Mouse (Mus musculus): Measurements from ENCODE around the gene Swi5. TPM values are rescaled to one million over a fixed set of nuclear protein-coding genes. Genes with fewer than 3 reads are reported as not detected.

The Swi5 gene
- polyA plus RNA-seq, 1 experiment from 2014 or later, result 462 TPM

DNA sequence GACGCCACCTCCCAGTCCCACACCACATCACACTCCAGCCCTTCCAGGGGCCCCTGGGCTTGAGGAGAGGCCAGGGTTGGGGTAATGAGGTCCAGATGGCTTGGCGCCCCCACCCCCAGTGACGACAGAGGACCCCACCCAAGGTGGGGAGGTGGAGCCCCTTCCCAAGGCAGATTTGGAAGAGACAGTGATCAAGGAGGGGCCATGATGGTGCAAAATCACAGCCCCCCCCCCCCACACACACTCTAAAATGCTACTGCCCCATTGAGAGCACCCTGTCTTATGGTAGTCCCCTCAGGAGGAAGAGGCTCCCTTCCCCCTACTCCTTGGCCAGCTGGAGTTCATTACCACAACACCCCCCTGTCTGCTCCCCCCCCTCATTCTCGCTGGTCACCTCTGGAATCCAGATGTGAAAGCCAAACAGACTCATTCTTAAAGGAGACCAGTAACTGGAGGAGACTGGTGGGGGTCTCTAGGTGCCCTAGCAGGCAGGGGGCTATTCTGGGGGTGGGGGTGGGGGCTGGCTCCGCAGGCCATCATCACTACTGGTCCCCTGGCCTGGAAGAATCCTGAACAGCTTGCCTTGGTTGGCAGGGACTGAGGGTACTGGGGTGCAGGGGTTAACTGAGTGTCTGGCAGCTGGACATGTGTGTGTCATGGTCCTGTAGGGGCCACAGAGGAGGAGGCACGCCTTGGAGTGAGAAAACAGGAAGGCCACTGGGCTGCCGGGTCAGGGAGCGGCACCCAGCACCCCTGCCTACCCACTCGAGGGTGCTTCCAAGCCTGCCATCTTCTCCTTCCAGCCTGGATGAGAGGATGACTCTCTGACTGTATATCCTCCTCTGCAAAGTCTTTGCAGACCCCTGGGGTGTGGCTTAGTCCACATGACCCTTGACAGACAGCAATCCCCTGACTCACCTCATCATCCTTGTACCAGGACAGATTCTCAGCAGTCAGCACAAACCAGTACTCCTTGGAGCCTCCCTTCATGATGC is 32.0 kb upstream of the Swi5 start:
- 17% methylated on average over 9 of the region's 9 CpGs for WGBS
- H3K36me3 ChIP-seq, result peaks cover 11% of the 10 kb centered on the region
- peak overlapping the region; percentile 99 for H3K27ac ChIP-seq (replicated peaks)
- ATAC-seq (ENCODE audit: insufficient number of reproducible peaks, low FRiP score, low TSS enrichment, low read depth), result peak; percentile 51
- H3K9me3 ChIP-seq (replicated peaks), result no peaks in the 10 kb centered on the region
- no peak overlapping the region for H3K9ac ChIP-seq
- peaks cover 67% of the 10 kb centered on the region for H3K4me1 ChIP-seq
- peak overlapping the region; percentile 61 for H3K4me2 ChIP-seq (replicated peaks)
- H3K4me3 ChIP-seq (replicated peaks), result peak overlapping the region; percentile 53; the same call in 1 of the 2 replicates
- H3K27me3 ChIP-seq, result no peaks in the 10 kb centered on the region

DNA sequence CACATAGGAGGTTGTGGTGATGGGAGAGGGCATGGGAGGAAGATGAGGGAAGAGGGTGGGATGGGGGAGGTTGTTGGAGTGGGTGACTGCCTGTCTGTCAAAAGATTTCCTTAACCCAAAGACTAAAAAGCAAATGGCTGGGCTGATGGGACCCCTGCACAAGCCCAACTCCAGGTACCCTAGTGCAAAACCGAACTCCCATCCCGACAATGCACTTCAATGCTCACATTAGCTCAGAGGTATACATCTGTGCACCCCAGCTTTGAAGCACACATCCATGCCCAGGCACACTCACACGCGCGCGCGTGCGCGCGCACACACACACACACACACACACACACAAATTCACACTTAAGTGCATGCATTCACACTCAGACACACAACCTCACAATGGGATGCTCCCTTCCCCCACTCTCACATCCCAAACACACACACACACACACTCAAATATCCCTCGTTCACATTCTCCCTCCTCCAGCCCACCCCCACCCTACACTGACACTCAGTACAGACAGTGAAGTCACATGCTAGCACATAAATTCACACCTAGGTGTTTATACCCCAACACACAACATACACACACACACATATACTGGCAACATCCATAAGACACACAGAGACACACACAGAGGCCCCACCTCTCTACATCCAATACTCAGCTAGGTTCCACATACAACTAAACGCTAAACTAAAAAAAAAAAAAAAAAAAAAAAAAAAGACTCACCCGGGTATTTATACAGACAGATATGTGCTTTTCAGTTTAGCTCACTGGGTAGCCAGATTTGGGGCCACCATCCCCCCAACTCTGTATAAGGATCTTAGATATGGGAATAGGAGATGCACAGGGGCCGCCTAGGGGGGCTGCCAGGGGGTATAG is 31.1 kb upstream of the Swi5 start:
- peak overlapping the region; percentile 61 for H3K4me2 ChIP-seq (replicated peaks)
- H3K9ac ChIP-seq, result peak overlapping the region; percentile 54
- H3K27ac ChIP-seq (replicated peaks), result peak overlapping the region; percentile 99
- WGBS, result 40% methylated on average over 14 of the region's 14 CpGs
- H3K4me1 ChIP-seq, result peaks cover 69% of the 10 kb centered on the region
- H3K27me3 ChIP-seq, result no peaks in the 10 kb centered on the region
- H3K4me3 ChIP-seq (replicated peaks), result peak overlapping the region; percentile 53
- H3K36me3 ChIP-seq, result peaks cover 15% of the 10 kb centered on the region
- ATAC-seq (ENCODE audit: insufficient number of reproducible peaks, low FRiP score, low TSS enrichment, low read depth), result no peak
- no peaks in the 10 kb centered on the region for H3K9me3 ChIP-seq (replicated peaks)

DNA sequence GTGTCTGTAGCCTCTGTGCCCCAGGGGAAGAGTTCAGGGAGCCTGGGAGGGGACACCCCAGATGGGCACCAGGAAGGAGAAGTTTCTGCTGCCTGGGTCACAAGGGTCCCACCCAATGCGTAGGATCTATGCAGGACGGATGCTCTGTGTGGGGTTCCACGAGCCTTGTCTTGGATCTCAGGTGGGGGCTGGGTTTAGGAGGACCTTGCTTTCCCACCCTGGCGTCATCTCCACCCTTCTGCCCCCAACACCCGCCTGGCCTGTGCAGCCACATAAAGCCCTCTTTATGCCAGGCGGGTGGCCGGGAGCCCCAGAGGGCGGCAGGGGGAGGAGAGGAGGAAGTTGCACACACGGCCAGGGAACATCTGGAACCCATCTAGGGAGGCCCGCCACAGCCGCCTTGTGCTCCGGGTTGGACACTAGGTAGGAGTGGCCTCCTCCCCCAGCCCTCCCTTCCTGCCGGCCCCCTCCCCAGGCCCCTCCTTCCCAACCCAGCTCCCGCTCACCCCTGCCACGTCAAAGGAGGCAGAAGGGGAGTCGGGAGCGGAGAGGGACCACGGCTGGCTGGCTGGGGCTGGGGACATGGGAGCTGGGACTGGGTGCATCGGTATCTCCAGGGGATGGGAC is 30.0 kb upstream of the Swi5 start:
- Histone ChIP-seq H3K4me2 (replicated peaks) (peak overlapping the region; percentile 61), H3K4me1 (peaks cover 69% of the 10 kb centered on the region), H3K4me3 (replicated peaks) (peak overlapping the region; percentile 53), H3K27me3 (no peaks in the 10 kb centered on the region), H3K9me3 (replicated peaks) (no peaks in the 10 kb centered on the region), H3K36me3 (peaks cover 7% of the 10 kb centered on the region), H3K9ac (peak overlapping the region; percentile 54), H3K27ac (replicated peaks) (peak overlapping the region; percentile 99)
- 7% methylated on average over 18 of the region's 19 CpGs for WGBS
- peak; percentile 87 for ATAC-seq (ENCODE audit: insufficient number of reproducible peaks, low FRiP score, low TSS enrichment, low read depth)

DNA sequence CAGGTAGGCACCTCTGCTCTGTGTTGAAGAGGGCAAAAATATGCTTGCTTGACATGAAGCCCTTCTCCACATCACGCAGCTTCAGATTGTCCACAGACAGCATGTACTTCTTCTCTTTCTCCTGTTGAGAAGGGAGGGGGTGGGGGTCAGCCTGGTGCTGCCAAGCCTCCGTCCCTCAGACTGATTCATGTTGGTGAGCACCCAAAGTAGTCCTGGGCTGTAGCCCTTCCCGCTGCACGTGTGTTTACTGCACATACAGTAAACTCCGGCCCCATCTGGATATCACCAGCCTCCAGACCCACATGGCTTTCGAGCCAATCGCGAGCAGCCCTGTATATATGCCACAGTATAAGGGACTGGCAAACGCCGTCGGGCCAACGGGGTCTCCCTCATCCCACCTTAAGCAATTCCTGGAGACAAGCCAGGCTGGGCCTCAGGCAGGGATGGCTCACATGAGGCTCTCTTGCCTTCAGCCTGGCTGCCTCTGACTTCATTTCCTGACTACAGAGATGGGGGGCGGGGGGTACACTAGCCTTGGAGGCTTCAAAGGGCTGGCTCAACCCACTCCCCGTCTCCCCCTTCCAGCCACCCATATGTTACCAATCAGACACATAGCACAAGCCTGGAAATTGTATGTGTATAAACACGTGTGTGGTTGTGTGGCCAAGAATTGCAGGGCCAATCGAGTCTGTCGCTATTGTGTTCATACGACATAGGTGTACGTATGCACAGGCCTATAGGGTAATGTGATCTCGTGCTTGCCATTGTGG is 29.2 kb upstream of the Swi5 start:
- 31% methylated on average over 20 of the region's 20 CpGs for WGBS
- Histone ChIP-seq H3K4me3 (replicated peaks) (peak overlapping the region; percentile 53; the same call in 1 of the 2 replicates), H3K9me3 (replicated peaks) (no peaks in the 10 kb centered on the region), H3K27me3 (no peaks in the 10 kb centered on the region), H3K9ac (no peak overlapping the region), H3K27ac (replicated peaks) (peak overlapping the region; percentile 99), H3K4me1 (peaks cover 68% of the 10 kb centered on the region), H3K36me3 (0 out of 2 replicates have a peak, but pooled peaks cover 5% of the 10 kb centered on the region), H3K4me2 (replicated peaks) (peak overlapping the region; percentile 61)
- peak; percentile 72 for ATAC-seq (ENCODE audit: insufficient number of reproducible peaks, low FRiP score, low TSS enrichment, low read depth)

DNA sequence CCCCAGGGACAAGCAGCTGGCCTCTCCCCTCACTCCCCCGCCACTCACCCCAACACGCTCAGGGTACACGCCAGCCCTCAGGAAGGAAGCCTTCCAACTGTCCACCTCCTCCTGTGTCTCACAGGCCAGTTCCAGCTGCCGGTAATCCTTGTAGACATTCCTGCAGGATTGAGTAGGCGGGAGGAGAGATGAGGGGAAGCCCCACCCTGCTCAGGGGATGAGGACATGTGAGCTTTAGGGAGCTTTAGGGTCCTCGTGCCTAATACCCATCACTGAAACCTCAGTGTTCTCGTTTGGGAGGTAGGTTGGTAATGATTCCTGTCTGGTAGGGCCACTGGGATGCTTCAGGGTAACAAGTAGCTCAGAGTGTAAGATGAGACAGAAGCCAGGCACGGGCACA is 27.9 kb upstream of the Swi5 start:
- Histone ChIP-seq H3K4me1 (peaks cover 73% of the 10 kb centered on the region), H3K4me3 (replicated peaks) (no peak overlapping the region), H3K27ac (replicated peaks) (peak overlapping the region; percentile 99), H3K27me3 (no peaks in the 10 kb centered on the region), H3K9ac (peak overlapping the region; percentile 6; the same call in 1 of the 2 replicates), H3K9me3 (replicated peaks) (no peaks in the 10 kb centered on the region), H3K36me3 (0 out of 2 replicates have a peak, but pooled peaks cover 5% of the 10 kb centered on the region), H3K4me2 (replicated peaks) (peak overlapping the region; percentile 8; the same call in 1 of the 2 replicates)
- no peak for ATAC-seq (ENCODE audit: insufficient number of reproducible peaks, low FRiP score, low TSS enrichment, low read depth)
- WGBS, result 8% methylated on average over 8 of the region's 8 CpGs

DNA sequence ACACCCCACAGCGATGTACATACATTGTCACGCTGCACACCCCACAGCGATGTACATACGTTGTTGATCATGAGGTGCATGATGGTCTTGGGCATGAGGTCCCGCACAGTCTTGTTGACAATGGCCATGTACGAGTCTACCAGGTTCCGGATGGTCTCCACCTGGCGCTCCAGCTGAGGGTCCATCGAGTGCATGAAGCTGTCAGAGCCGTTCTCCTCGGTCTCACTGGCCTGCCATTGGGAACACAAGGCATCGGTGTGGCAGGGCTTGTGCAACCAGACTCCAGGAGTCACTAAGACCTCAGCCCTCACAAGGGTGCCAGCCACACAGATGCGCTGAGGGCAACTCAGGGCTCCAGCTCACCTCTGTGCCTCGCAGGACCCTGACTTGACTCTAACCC is 27.0 kb upstream of the Swi5 start:
- Histone ChIP-seq H3K4me1 (peaks cover 73% of the 10 kb centered on the region), H3K9ac (no peak overlapping the region), H3K9me3 (replicated peaks) (no peaks in the 10 kb centered on the region), H3K27ac (replicated peaks) (peak overlapping the region; percentile 99), H3K27me3 (no peaks in the 10 kb centered on the region), H3K36me3 (peaks cover 9% of the 10 kb centered on the region), H3K4me3 (replicated peaks) (no peak overlapping the region), H3K4me2 (replicated peaks) (no peak overlapping the region)
- WGBS, result 90% methylated on average over 14 of the region's 14 CpGs
- ATAC-seq (ENCODE audit: insufficient number of reproducible peaks, low FRiP score, low TSS enrichment, low read depth), result no peak

DNA sequence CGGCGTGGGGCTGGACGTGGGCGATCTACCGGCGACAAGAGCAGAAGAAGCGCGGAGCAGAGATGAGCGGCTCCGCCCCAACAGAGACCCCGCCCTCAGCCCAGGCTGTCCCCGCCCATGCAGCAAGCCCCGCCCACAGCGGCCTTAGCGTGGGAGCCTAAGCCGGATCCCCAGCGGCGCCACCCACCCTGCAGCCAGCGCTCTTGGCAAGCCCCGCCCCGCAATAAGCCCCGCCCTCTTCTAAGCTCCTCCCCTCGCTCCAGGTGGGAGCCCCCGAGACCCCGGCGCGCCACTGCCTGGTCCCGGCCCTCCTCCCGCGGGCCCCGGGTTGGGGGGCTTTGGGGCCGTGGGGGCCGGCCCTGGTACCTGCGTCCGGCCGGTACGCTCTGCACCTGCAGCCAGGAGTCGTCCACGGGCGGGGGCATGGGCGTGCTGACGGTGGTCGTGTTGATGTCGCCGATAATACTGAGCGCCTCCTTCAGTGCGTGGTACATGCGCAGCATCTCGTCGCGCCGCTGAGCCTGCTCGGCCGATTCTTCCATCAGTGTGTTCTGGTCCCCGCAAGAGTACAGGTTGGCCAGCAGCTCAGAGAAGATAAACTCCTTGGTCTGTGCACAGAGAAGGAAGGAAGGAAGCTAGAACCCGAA is 24.6 kb upstream of the Swi5 start:
- Histone ChIP-seq H3K4me1 (peaks cover 68% of the 10 kb centered on the region), H3K9ac (peak overlapping the region; percentile 62), H3K27ac (replicated peaks) (peak overlapping the region; percentile 75), H3K27me3 (no peaks in the 10 kb centered on the region), H3K9me3 (replicated peaks) (no peaks in the 10 kb centered on the region), H3K4me3 (replicated peaks) (peak overlapping the region; percentile 70), H3K4me2 (replicated peaks) (peak overlapping the region; percentile 99), H3K36me3 (peaks cover 33% of the 10 kb centered on the region)
- peak; percentile 75 for ATAC-seq (ENCODE audit: insufficient number of reproducible peaks, low FRiP score, low TSS enrichment, low read depth)
- WGBS, result 4% methylated on average over 49 of the region's 56 CpGs

DNA sequence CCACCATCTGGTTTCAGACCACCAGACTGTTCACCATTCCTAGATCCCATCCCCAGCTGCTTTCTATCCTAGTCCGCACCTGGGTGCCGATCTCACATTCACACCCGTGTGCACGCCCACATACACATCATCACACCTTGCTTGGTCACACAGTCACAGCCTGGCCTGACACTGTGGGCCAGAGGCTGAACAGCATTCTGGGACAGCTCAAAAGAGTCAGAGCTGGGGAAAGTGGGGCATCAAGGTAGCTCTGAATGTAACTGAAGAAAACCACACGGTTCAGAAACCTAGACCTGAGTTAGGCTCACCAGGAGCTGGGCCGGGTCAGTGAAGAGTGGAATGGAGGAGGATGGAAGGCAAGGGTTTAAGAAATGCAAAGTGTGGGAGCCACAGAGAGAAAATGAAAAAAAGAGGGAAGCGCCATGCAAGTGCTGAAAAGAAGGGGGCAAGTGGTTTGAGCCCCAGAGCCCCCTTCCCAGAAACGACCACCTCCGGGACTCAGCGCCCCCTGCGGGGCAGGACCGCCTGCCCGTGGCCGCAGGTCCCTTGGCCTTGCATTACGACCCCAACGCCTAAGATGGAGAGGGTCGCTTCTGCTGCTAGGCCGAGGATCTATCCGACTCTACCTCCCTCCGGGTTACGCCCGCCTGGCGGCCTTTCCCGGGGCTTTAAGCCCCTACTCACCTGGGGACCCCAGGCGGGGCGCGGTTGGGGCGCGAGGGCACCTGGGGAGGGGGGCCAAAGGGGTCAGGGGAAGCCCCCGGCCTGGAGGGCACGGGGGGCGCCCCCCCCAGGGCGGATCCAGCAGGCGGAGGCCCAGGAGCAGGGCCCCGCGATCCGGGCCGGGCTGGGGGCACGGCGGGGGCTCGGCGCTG is 23.8 kb upstream of the Swi5 start:
- Histone ChIP-seq H3K4me1 (peaks cover 60% of the 10 kb centered on the region), H3K9me3 (replicated peaks) (no peaks in the 10 kb centered on the region), H3K36me3 (peaks cover 40% of the 10 kb centered on the region), H3K4me2 (replicated peaks) (peak overlapping the region; percentile 99), H3K4me3 (replicated peaks) (peak overlapping the region; percentile 70), H3K27me3 (no peaks in the 10 kb centered on the region), H3K9ac (peak overlapping the region; percentile 62), H3K27ac (replicated peaks) (peak overlapping the region; percentile 75)
- WGBS, result 8% methylated on average over 37 of the region's 42 CpGs
- no peak for ATAC-seq (ENCODE audit: insufficient number of reproducible peaks, low FRiP score, low TSS enrichment, low read depth)

DNA sequence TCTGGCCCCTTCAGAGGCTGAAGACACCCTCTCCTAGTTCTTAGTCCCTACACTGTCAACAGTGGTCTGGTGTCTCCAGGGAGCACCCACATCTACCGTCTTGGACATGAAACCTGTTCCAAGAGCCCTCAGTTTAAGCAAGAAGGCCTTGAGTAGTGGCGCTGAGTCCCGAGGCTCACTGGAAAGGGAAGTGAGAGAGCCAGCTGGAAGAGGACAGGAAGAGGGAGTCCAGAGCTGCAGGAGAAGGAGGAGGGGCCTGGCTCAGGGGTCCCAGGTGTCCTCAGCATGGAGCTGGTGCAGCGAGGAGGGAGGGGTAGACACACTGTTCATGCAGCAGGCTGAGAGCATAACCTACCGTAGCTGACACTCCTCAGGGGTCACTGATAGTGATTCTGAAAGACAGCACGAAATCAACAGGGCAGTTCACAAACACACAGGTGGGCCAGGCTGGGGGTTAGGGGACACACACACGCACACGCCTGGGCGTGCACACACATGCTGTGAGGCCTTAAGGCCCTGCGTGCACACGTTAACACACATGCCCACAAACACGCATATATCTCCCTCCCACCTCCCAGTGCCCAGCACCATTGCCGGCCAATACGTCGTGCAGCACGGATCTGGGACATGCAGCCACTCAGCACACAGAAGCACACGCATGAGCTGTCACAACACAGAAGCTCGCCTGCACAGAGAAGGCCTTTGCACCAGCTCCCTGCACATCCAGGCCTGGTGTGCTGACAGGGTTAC is 22.4 kb upstream of the Swi5 start:
- H3K9me3 ChIP-seq (replicated peaks), result no peaks in the 10 kb centered on the region
- H3K27ac ChIP-seq (replicated peaks), result no peak overlapping the region
- no peaks in the 10 kb centered on the region for H3K27me3 ChIP-seq
- WGBS, result 77% methylated on average over 18 of the region's 18 CpGs
- H3K4me1 ChIP-seq, result peaks cover 48% of the 10 kb centered on the region
- ATAC-seq (ENCODE audit: insufficient number of reproducible peaks, low FRiP score, low TSS enrichment, low read depth), result no peak
- 0 out of 2 replicates have a peak overlapping the region, but pooled peaks have one; percentile 2 for H3K9ac ChIP-seq
- peaks cover 54% of the 10 kb centered on the region for H3K36me3 ChIP-seq
- H3K4me2 ChIP-seq (replicated peaks), result peak overlapping the region; percentile 99
- H3K4me3 ChIP-seq (replicated peaks), result peak overlapping the region; percentile 70
